Mouse (Mus musculus): Measurements from ENCODE around the gene Ctnna3.

Ctnna3 gene

DNA sequence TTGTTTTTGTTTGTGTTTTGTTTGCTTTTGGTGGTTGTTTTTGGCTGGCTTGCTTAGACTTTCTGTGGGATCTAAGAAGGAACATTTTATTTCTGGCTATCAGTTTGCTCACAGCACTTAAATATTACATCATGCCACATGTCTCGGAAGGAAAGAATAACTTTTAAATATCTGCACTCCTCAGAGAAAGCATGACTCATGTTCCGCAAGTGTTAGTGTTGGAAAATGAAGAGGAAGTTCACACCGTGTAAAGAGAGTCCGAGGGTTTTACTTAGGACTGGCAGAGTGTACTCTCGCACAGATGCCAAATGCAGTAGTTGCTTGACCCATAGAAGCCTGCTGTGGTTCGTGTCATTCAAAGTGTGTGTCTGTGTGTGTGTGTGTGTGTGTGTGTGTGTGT is 619.3 kb downstream of the Ctnna3 start:
- no peak for DNase-seq (ENCODE audit: low read depth, low spot score)

GRCm38 (mm10) chr10:64049946-64050345 is 620.0 kb downstream of the Ctnna3 start:
- DNase-seq (ENCODE audit: low read depth, low spot score) = no peak

DNA sequence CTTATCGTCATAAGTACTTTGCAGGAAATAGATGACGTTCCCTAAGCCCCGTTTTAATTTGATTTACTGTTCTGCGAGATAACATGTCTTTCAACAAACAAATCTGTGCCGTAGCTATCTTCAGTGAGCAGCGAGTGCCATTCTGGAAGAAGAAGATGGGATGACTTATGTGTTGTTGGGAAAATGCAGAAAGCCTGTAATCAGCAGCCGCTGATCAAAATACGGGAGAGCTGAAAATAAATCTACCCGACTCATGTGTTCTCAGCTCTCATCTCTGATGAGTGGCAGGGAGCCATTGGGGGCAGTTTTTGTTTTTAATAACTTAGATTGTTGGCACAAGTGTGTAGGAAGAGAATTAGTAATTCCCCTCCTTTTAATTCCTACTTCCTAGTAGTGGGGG is 633.8 kb downstream of the Ctnna3 start:
- DNase-seq (ENCODE audit: low read depth, low spot score) = no peak

GRCm38 (mm10) chr10:64075944-64076343 is 646.0 kb downstream of the Ctnna3 start:
- DNase-seq (ENCODE audit: low read depth, low spot score) = no peak

DNA sequence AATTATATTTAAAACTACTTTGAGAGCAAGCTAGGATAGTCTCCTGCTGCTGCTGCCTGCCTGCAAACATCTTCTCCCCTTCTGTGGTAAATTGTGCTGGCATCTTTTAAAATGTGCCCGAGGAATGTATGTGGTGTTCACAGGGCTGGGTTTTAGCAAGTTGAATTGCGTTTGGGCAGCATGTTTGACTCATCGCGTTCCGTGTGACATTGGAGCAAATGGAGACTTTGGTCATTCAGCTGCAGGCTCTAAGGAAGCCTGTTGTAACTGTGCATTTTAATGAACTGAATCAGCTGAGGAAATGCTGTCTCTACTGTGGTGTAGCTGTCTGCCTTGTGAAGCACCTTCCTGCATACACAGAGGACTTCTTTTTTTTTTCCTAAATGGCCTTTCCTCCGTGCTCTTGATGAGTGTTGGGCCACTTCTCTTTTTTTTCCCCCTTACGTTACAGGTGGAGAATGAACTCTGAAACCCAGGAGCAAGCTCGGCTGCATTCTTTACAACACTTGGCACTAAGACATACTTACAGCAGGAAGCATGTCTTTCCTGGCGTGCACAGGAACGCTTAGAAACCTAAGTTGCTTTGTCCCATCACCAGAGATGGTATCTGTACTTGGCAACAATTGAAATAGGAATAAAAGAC is 646.6 kb downstream of the Ctnna3 start:
- DNase-seq (ENCODE audit: low read depth, low spot score) = no peak

GRCm38 (mm10) chr10:64082345-64082744 is 652.4 kb downstream of the Ctnna3 start:
- no peak for DNase-seq (ENCODE audit: low read depth, low spot score)

GRCm38 (mm10) chr10:64083813-64084212 is 653.9 kb downstream of the Ctnna3 start:
- no peak for DNase-seq (ENCODE audit: low read depth, low spot score)

DNA sequence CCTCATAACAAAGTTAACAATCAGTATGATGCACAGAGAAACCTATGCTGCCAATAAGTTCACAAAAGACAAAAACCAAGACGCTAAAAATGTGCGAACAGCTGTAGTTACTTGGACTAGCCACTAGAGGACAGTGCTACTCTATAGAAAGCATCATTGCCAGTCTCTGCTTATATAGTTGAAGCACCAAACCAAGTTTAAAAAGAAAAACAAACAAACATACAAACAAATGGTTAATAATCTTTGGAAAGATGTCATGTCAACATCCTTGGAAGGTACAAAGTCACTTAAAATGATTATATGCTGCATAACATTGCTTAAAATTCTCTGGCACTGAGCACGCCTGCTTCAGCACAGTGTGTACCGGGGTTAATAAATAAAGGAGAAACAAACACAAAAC is 654.6 kb downstream of the Ctnna3 start:
- peak; percentile 47 for DNase-seq (ENCODE audit: low read depth, low spot score)

GRCm38 (mm10) chr10:64086183-64086566 is 656.3 kb downstream of the Ctnna3 start:
- DNase-seq (ENCODE audit: low read depth, low spot score) = no peak

DNA sequence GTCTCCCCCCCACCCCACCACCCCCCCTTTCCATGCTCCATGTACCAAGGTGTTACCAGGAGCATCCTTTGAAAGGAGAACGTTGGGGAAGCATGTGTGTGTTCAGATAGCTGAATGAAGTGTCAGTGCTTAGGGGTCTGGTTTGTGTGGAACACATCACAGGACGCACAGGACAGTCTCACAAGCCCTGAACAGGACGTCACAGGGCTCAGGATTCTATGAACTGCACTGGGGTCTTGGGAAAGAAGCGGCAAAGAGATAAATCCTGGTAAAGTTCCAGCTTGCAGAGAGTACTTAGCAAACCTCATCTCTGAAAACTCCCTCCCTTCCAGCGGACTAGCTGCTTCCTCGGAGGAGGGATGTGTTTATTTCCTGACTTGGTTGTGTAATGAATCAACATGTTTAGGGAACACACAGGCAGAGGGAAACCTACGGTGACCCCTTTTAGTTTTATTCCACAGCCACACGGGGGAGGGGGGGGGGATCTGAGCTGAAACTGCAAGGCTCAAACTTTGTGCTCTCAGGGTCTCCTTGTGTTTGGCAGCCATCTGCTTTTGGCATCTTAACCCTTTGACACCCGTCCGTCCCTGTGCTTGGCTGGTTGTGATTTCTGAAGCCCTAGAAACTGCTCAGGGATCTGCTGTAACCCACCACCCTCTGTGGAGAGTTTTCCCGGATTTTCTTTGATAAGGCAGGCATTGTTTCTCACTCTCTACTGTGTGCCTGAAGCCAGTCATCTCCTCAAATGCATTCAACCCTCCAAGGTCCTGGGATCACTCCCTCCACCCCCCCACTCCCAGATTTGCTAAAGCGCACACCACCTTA is 656.9 kb downstream of the Ctnna3 start:
- DNase-seq (ENCODE audit: low read depth, low spot score) = peak; percentile 44

GRCm38 (mm10) chr10:64087521-64087920 is 657.6 kb downstream of the Ctnna3 start:
- no peak for DNase-seq (ENCODE audit: low read depth, low spot score)

- peak; percentile 60 for DNase-seq (ENCODE audit: low read depth, low spot score)
These were observed 658.3 kb downstream of the Ctnna3 start for GRCm38 (mm10) chr10:64087936-64088773.

DNA sequence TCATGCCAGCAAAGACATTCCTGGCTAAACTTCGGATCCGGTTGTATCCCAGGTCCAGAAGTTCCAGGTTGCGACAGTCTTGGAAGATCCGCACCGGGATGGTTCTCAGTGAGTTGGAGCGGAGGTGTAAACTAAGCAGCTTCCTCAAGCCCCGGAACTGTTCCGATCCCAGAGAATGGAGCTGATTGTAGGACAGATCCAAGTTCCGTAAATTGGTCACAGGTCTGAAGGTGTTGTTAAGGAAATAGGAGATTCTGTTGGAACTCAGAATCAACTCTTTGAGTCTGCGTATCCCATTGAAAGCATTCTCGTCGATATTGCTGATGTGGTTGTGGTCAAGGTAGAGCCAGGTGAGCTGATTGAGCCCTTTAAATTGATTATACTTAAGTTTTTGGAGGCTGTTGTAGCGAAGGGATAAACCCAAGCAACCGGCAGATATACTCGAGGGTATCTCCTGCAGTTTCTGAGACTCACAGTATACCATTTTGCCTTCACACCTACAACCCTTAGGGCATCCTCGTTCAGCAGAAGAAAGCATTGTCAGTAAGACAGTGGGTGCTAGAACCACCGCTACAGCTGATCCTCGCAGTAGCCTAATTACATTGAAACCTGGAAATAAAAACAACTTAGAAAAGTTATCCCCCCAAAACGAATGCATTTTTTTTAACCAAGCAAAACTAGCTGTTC is 659.0 kb downstream of the Ctnna3 start:
- DNase-seq (ENCODE audit: low read depth, low spot score) = no peak

DNA sequence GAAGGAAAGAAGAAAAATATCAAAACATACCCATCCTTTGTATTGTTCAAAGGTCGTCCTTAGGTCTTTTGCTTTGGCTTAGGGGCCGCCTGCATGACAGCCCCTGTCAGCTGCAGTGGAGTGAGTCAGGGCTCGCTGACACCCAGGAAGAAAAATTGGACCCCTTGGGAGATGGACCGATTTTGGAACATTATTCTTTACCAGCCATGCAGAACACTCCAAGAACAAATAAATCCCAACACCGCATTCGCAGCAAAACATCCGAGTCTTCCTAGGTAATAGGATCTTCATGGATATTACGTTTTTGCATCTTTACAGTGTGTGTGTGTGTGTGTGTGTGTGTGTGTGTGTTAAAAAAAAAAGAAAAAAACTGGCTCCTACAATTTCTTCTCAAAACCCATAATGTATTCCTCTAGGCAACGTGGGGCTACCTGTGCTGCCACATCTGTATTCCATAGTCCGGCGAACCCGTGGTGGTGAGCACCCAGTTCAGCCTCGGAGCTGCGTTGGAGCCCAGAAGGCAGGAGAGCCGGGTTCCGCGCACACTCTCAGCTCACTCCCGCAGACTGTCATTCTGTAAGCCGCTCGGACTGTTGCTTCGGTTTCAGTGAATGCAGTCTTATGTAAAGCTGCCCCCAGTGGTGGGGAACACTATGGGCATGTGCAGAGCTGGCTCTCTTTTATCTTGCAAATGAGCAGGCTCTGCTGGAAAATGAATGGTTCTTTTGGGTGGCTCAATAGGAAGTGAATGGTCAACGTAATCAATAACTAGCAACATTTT is 660.0 kb downstream of the Ctnna3 start, which contains the start of gene Lrrtm3:
Gene Lrrtm3 (minus strand): TSS at position 598 of the 781 bp plus-strand sequence.
- peak; percentile 87 for DNase-seq (ENCODE audit: low read depth, low spot score)

DNA sequence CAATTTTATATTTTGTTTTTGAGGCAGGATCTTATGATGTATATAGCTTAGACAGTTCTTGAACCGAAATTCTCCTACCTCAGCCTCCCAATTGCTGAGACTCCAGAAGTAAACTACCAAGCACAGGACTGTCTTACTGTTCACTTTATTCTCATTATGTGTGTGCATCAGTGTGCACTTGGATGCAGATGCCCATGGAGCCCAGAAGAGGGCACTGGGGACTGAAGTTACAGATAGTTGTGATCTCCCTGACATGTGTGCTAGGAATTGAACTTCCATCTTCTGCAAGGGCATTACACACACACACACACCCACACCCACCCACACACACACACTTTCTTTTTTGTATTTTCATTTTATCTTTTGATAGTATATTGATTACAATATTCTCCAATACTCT is 666.6 kb downstream of the Ctnna3 start:
- no peak for DNase-seq (ENCODE audit: low read depth, low spot score)

DNA sequence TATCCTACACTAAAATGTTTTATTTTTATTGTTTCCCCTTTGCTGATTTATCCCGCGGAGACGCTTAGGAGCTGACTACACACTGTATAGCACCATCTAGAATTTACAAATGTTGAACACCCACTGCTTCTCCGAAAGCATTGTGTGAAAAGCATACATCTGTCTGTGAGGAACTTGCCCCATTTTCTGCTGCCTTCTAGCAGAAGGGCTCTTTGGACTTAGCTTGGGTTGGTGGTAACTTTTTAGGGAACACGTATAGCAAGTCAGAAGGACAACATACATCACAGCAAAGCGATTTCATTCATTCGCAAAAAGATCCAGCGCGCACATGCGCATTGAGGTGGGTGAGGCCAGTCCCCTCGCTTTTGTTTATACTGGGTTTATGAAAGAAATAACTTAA is 685.3 kb downstream of the Ctnna3 start:
- DNase-seq (ENCODE audit: low read depth, low spot score) = no peak

GRCm38 (mm10) chr10:64118833-64119232 is 688.9 kb downstream of the Ctnna3 start:
- DNase-seq (ENCODE audit: low read depth, low spot score) = no peak

DNA sequence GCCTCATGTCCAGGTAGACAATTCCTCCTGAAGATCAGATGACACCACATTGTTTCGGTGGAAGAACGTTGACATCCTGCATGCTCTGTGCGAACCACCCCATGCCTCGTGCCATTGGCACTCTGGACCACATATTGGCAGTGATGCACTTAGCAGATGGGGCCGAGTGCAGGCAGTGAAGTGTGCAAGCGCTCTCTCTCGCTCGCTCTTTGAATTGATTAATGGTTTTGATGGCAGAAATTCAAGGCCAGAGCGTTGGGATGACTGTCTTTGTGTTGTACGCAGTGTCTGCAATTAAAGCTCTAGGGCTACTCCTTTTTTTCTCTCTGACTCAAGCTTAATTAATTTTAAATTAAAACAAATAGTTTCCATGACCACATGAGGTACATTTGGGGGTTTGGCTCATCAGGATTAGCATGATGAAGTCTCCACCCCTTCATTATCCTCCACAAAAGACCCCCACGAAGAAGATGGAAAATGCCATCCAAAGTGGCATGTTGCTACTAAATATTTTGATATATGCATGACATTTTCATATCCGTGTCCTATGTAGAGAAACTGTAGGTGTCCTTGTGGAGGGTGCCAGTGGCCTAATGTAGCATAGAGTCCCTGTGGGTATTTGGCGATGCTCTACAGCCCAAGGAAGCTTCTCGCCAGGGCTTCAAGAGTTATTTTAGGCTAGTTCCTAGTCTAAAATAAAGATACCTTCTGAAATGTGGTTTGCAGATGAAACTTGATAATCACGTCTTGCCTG is 700.7 kb downstream of the Ctnna3 start:
- DNase-seq (ENCODE audit: low read depth, low spot score) = no peak

- DNase-seq (ENCODE audit: low read depth, low spot score) = no peak
These were observed 703.6 kb downstream of the Ctnna3 start for GRCm38 (mm10) chr10:64133461-64133860.

DNA sequence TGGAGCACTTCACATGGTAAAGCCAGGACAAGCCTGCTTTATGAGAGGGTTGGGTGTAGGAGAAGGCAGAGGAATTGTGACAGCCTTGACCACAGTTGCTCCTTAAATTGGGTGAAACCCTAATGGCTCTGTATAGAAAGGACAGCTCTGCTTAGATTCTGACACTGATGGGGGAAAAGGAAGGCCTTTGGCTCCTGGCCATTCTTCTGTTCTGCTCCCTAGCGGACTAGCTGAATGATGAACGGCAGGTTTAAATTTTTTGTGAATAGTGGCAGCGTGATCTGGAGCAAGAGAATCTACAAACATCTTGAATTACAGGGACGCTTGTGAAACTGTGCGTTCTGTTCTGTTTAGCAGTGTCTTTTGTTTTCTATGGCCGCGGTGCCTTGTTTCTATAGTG is 705.6 kb downstream of the Ctnna3 start:
- DNase-seq (ENCODE audit: low read depth, low spot score) = no peak

All from mesoderm, embryonic 11.5 days (tissue).